In genomic region chr8:88883751-88884390, GRCm38 (mm10) we compare ENCODE assay signal across 27 mouse cellular contexts.
A peak's percentile ranks its signal among the peaks of the same experiment; 100 is the strongest.
DNase-seq lines count a peak whose midpoint lies in the region; ATAC-seq lines count a peak whose summit lies in the region.
"Had no signal": no experiment of that assay in that cellular context is flagged by ENCODE, and none has a peak within 500 bp of the region (broad histone marks: within the 10 kb centered on the region; RNA-seq: fewer than 3 reads in every experiment).

No protein-coding gene starts in this region.

- H3K36me3 ChIP-seq in forebrain, embryonic 11.5 days (ENCODE audit: control insufficient read depth, insufficient read depth, low read length), result no peaks in the 10 kb centered on the region
- no peaks in the 10 kb centered on the region for H3K36me3 ChIP-seq in forebrain, embryonic 16.5 days (ENCODE audit: control insufficient read depth, insufficient read depth)
- H3K36me3 ChIP-seq: embryonic facial prominence, embryonic 10.5 days; embryonic facial prominence, embryonic 13.5 days; forebrain, embryonic 10.5 days; heart, embryonic 12.5 days; heart, embryonic 15.5 days; hindbrain, embryonic 10.5 days had no signal

- peak; percentile 62 to 68 for DNase-seq in cerebellum, postnatal 10 days
- DNase-seq in cerebellum, postnatal 36 days, result no peak
- peak; percentile 34 for DNase-seq in forebrain, embryonic 11.5 days (ENCODE audit: low spot score)
- peak; percentile 28 for DNase-seq in testis, postnatal 14 days (ENCODE audit: low spot score)
- no peak for DNase-seq in testis, postnatal 10 days (ENCODE audit: low spot score)
- peak; percentile 3 to 16 for DNase-seq in urinary bladder, postnatal 36 days (ENCODE audit: low spot score in 2 of 2)
- no peak for DNase-seq in urinary bladder, adult 2 months (ENCODE audit: low spot score)
- DNase-seq: adrenal gland, adult 8-10 months; adrenal gland, postnatal 25 days; cerebellum, adult 18-20 months; cerebellum, adult 9-10 months; embryo, embryonic 11 days; gastrocnemius, postnatal 25 days; heart, adult 18-20 months; heart, postnatal 10 days; heart, postnatal 36 days had no signal

- no peaks in the 10 kb centered on the region for H3K4me1 ChIP-seq in forebrain, embryonic 11.5 days (replicated peaks; ENCODE audit: control insufficient read depth, insufficient read depth, low read length)
- H3K4me1 ChIP-seq in forebrain, embryonic 16.5 days (replicated peaks; ENCODE audit: control insufficient read depth, insufficient read depth, low read length), result no peaks in the 10 kb centered on the region
- H3K4me1 ChIP-seq: embryonic facial prominence, embryonic 10.5 days; embryonic facial prominence, embryonic 13.5 days; forebrain, embryonic 10.5 days; hindbrain, embryonic 10.5 days had no signal

- H3K9me3 ChIP-seq in forebrain, embryonic 11.5 days (ENCODE audit: control insufficient read depth, low read length), result no peaks in the 10 kb centered on the region
- H3K9me3 ChIP-seq in forebrain, embryonic 16.5 days (ENCODE audit: control insufficient read depth, low read length), result no peaks in the 10 kb centered on the region
- H3K9me3 ChIP-seq: embryonic facial prominence, embryonic 10.5 days; embryonic facial prominence, embryonic 13.5 days; forebrain, embryonic 10.5 days; heart, embryonic 12.5 days; heart, embryonic 15.5 days; hindbrain, embryonic 10.5 days had no signal

- ATAC-seq in forebrain, embryonic 11.5 days (replicated peaks; ENCODE audit: low FRiP score), result no peak
- ATAC-seq in forebrain, embryonic 16.5 days, result no peak
- ATAC-seq: activated CD4-positive, CD25-positive, alpha-beta regulatory T cell, adult 4 months; forebrain, embryonic 14.5 days had no signal

- H3K27ac ChIP-seq in forebrain, embryonic 11.5 days (ENCODE audit: low read depth, low read length), result no peak overlapping the region
- no peak overlapping the region for H3K27ac ChIP-seq in forebrain, embryonic 16.5 days (ENCODE audit: low read length)
- H3K27ac ChIP-seq: embryonic facial prominence, embryonic 10.5 days; embryonic facial prominence, embryonic 13.5 days; forebrain, embryonic 10.5 days; heart, embryonic 15.5 days; hindbrain, embryonic 10.5 days; hindbrain, embryonic 14.5 days had no signal

- H3K9ac ChIP-seq in forebrain, embryonic 11.5 days (ENCODE audit: low read length), result no peak overlapping the region
- no peak overlapping the region for H3K9ac ChIP-seq in forebrain, embryonic 16.5 days (replicated peaks; ENCODE audit: low read depth, low read length)
- H3K9ac ChIP-seq: embryonic facial prominence, embryonic 13.5 days; heart, embryonic 12.5 days; heart, embryonic 15.5 days; hindbrain, embryonic 14.5 days had no signal

- WGBS in forebrain, embryonic 11.5 days, result 90% methylated on average over 15 of the region's 15 CpGs
- WGBS in forebrain, embryonic 16.5 days, result 81% methylated on average over 15 of the region's 15 CpGs

- H3K4me3 ChIP-seq in forebrain, embryonic 11.5 days (ENCODE audit: low read depth, low read length), result no peak overlapping the region
- no peak overlapping the region for H3K4me3 ChIP-seq in forebrain, embryonic 16.5 days (replicated peaks; ENCODE audit: low read length)
- H3K4me3 ChIP-seq: embryonic facial prominence, embryonic 10.5 days; embryonic facial prominence, embryonic 13.5 days; erythroblast, embryonic 14.5 days; forebrain, embryonic 10.5 days; heart, embryonic 12.5 days; heart, embryonic 15.5 days; hindbrain, embryonic 10.5 days had no signal

- no peaks in the 10 kb centered on the region for H3K27me3 ChIP-seq in forebrain, embryonic 11.5 days (ENCODE audit: control insufficient read depth, insufficient read depth, low read length)
- no peaks in the 10 kb centered on the region for H3K27me3 ChIP-seq in forebrain, embryonic 16.5 days (replicated peaks; ENCODE audit: control insufficient read depth, insufficient read depth, low read length)
- H3K27me3 ChIP-seq: embryonic facial prominence, embryonic 13.5 days had no signal

- no peak overlapping the region for H3K4me2 ChIP-seq in forebrain, embryonic 11.5 days (ENCODE audit: low read depth, low read length, severe bottlenecking)
- no peak overlapping the region for H3K4me2 ChIP-seq in forebrain, embryonic 16.5 days (ENCODE audit: low read length)
- H3K4me2 ChIP-seq: embryonic facial prominence, embryonic 13.5 days; heart, embryonic 12.5 days; heart, embryonic 15.5 days; hindbrain, embryonic 14.5 days had no signal

Comparison
In these comparisons a context has a peak if more than half of its experiments do, and no peak if none do; other contexts are left out.
1. DNase-seq: peak in cerebellum, postnatal 10 days (2 of 2), forebrain, embryonic 11.5 days (single experiment), testis, postnatal 14 days (single experiment) and urinary bladder, postnatal 36 days (2 of 2); none in cerebellum, postnatal 36 days (0 of 2), testis, postnatal 10 days (single experiment) and urinary bladder, adult 2 months (single experiment).